Mouse (Mus musculus): Measurements from ENCODE around the gene Rfc4. TPM values are rescaled to one million over a fixed set of nuclear protein-coding genes. Genes with fewer than 3 reads are reported as not detected.

The Rfc4 gene
- polyA plus RNA-seq, 1 experiment from 2014 or later = 112 TPM

GRCm38 (mm10) chr16:23127311-23127672 is 245 bp downstream of the Rfc4 start:
- no peak; the same call in 1 of the 2 replicates for ATAC-seq (ENCODE audit: low FRiP score, low read depth)
- no peaks in the 10 kb centered on the region for H3K9me3 ChIP-seq
- 2% methylated on average over 4 of the region's 4 CpGs for WGBS
- H3K4me1 ChIP-seq = peaks cover 19% of the 10 kb centered on the region
- peaks cover 16% of the 10 kb centered on the region for H3K36me3 ChIP-seq
- H3K4me2 ChIP-seq (replicated peaks) = peak overlapping the region; percentile 79
- H3K27me3 ChIP-seq (replicated peaks) = no peaks in the 10 kb centered on the region
- peak overlapping the region; percentile 74 for H3K4me3 ChIP-seq
- peak overlapping the region; percentile 92; the same call in 1 of the 2 replicates for H3K27ac ChIP-seq
- H3K9ac ChIP-seq = peak overlapping the region; percentile 87

DNA sequence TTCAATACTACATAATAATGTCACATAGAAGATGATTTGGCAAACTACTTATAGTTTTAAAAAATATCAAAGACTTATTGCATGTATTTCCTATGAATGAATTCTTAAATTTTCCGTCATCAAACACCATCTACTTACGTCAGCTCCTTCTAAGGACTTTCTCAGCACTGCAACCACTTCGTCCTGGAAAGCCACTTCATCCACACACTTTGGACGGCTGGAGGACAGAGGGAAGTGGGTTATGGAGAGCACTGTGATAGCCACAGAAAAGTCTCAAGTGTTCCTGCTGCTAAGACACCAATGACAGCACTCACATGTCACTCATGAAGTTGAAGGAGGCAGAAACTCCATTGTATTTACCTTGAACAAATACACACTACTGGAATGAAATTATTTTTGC is 3.1 kb downstream of the Rfc4 start:
- Histone ChIP-seq H3K9ac (no peak overlapping the region), H3K4me1 (peaks cover 19% of the 10 kb centered on the region), H3K36me3 (peaks cover 40% of the 10 kb centered on the region), H3K9me3 (no peaks in the 10 kb centered on the region), H3K4me3 (no peak overlapping the region), H3K27me3 (replicated peaks) (no peaks in the 10 kb centered on the region), H3K27ac (no peak overlapping the region), H3K4me2 (replicated peaks) (no peak overlapping the region)
- ATAC-seq (ENCODE audit: low FRiP score, low read depth) = no peak
- 90% methylated on average over 4 of the region's 4 CpGs for WGBS

GRCm38 (mm10) chr16:23123104-23123503 is 4.4 kb downstream of the Rfc4 start:
- Histone ChIP-seq H3K9ac (no peak overlapping the region), H3K27me3 (replicated peaks) (no peaks in the 10 kb centered on the region), H3K4me1 (peaks cover 11% of the 10 kb centered on the region; the same call in 1 of the 2 replicates), H3K27ac (no peak overlapping the region), H3K36me3 (peaks cover 45% of the 10 kb centered on the region), H3K4me3 (no peak overlapping the region), H3K4me2 (replicated peaks) (no peak overlapping the region), H3K9me3 (no peaks in the 10 kb centered on the region)
- 94% methylated on average over 4 of the region's 4 CpGs for WGBS
- no peak for ATAC-seq (ENCODE audit: low FRiP score, low read depth)

- Histone ChIP-seq H3K27ac (no peak overlapping the region), H3K4me1 (peaks cover 10% of the 10 kb centered on the region; the same call in 1 of the 2 replicates), H3K27me3 (replicated peaks) (no peaks in the 10 kb centered on the region), H3K9ac (no peak overlapping the region), H3K4me2 (replicated peaks) (no peak overlapping the region), H3K36me3 (peaks cover 45% of the 10 kb centered on the region), H3K4me3 (no peak overlapping the region), H3K9me3 (no peaks in the 10 kb centered on the region)
- ATAC-seq (ENCODE audit: low FRiP score, low read depth) = no peak
- 93% methylated on average over 3 of the region's 3 CpGs for WGBS
Measured at GRCm38 (mm10) chr16:23122446-23122845, 5.1 kb downstream of the Rfc4 start.

DNA sequence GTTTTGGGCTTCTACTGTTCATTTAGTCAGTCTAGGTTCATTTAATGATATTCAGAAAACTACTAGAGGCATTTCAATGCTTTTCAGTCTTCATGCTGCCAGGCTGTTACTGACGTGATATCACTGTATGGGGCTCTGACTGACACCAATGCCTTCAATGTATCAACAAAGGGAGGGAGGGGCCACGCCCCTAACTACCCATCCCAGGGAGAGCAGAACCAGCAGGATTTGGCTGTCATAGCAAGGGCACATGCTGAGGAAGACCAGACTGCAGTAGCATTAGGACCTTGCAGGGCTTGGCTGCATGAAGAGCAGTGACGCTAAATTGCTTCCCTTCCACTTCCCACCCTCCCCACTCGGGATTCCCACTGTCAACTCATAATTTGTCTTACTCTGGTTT is 10.4 kb downstream of the Rfc4 start:
- Histone ChIP-seq H3K4me3 (no peak overlapping the region), H3K27ac (no peak overlapping the region), H3K27me3 (replicated peaks) (no peaks in the 10 kb centered on the region), H3K9me3 (no peaks in the 10 kb centered on the region), H3K4me1 (no peaks in the 10 kb centered on the region), H3K36me3 (peaks cover 56% of the 10 kb centered on the region), H3K4me2 (replicated peaks) (no peak overlapping the region), H3K9ac (no peak overlapping the region)
- WGBS = 70% methylated on average over 4 of the region's 4 CpGs
- no peak for ATAC-seq (ENCODE audit: low FRiP score, low read depth)

DNA sequence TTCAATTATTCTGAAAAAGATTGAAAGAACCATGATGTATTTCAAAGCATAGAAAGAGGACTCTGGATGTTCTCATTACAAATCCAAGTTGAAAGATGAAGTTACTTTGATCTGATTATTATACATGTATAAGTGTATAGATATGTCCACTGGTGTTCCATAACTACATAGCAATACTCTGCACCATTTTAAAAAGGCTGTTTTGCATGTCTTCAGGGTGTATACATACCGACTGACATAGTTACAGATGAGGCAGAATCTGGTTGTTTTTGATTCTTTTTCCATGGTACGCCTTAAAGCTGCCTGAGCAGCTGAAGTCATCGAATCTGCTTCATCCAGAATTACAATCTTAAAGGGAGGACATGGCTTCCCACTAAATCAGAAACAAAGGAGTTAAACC is 12.1 kb downstream of the Rfc4 start:
- no peak overlapping the region for H3K4me3 ChIP-seq
- no peak overlapping the region for H3K9ac ChIP-seq
- H3K4me1 ChIP-seq = peaks cover 4% of the 10 kb centered on the region; the same call in 1 of the 2 replicates
- no peaks in the 10 kb centered on the region for H3K27me3 ChIP-seq (replicated peaks)
- no peak overlapping the region for H3K27ac ChIP-seq
- no peak for ATAC-seq (ENCODE audit: low FRiP score, low read depth)
- whole genome bisulfite sequencing = 88% methylated on average over 3 of the region's 3 CpGs
- no peak overlapping the region for H3K4me2 ChIP-seq (replicated peaks)
- H3K9me3 ChIP-seq = no peaks in the 10 kb centered on the region
- peaks cover 52% of the 10 kb centered on the region for H3K36me3 ChIP-seq

- no peak overlapping the region for H3K9ac ChIP-seq
- H3K9me3 ChIP-seq = no peaks in the 10 kb centered on the region
- H3K27ac ChIP-seq = no peak overlapping the region
- no peak overlapping the region for H3K4me2 ChIP-seq (replicated peaks)
- H3K27me3 ChIP-seq (replicated peaks) = no peaks in the 10 kb centered on the region
- H3K4me1 ChIP-seq = peaks cover 7% of the 10 kb centered on the region
- H3K4me3 ChIP-seq = no peak overlapping the region
- no peak for ATAC-seq (ENCODE audit: low FRiP score, low read depth)
- H3K36me3 ChIP-seq = peaks cover 53% of the 10 kb centered on the region
- WGBS = 63% methylated on average over 5 of the region's 5 CpGs
Measured at GRCm38 (mm10) chr16:23114339-23115171, 13.0 kb downstream of the Rfc4 start.

GRCm38 (mm10) chr16:23113903-23114302 is 13.6 kb downstream of the Rfc4 start:
- H3K36me3 ChIP-seq = peaks cover 55% of the 10 kb centered on the region
- ATAC-seq (ENCODE audit: low FRiP score, low read depth) = no peak
- no peaks in the 10 kb centered on the region for H3K27me3 ChIP-seq (replicated peaks)

GRCm38 (mm10) chr16:23112861-23113435 is 14.6 kb downstream of the Rfc4 start:
- peaks cover 56% of the 10 kb centered on the region for H3K36me3 ChIP-seq
- peaks cover 17% of the 10 kb centered on the region for H3K4me1 ChIP-seq
- H3K4me3 ChIP-seq = no peak overlapping the region
- WGBS = 57% methylated on average over 9 of the region's 9 CpGs
- H3K27me3 ChIP-seq (replicated peaks) = no peaks in the 10 kb centered on the region
- ATAC-seq (ENCODE audit: low FRiP score, low read depth) = no peak
- no peak overlapping the region for H3K9ac ChIP-seq
- H3K9me3 ChIP-seq = no peaks in the 10 kb centered on the region
- H3K27ac ChIP-seq = no peak overlapping the region
- no peak overlapping the region for H3K4me2 ChIP-seq (replicated peaks)

More at GRCm38 (mm10) chr16:23113903-23114302, 13.6 kb downstream of the Rfc4 start:
- no peak overlapping the region for H3K9ac ChIP-seq
- no peaks in the 10 kb centered on the region for H3K9me3 ChIP-seq
- no peak overlapping the region for H3K4me2 ChIP-seq (replicated peaks)
- H3K4me3 ChIP-seq = no peak overlapping the region
- no peak overlapping the region for H3K27ac ChIP-seq
- peaks cover 14% of the 10 kb centered on the region for H3K4me1 ChIP-seq

DNA sequence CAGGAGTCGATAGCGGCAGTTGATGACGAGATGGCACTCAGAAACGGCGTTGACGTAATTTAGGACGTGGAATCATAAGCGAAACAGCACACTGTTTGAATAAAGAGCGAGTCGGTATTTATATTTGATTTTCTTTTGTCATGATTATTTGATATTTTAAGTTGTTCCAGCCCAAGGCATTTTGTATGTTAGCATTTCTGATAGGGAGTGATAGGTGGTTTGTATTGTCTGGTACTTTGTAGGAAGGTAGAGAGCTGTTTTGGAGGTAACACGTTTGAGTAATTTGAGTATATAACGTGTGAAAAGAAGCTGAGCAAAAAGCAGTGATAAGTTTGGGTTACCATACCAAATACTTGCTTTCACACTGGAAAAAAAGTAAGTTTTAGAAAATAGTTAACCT is 15.2 kb downstream of the Rfc4 start:
- no peak overlapping the region for H3K4me3 ChIP-seq
- H3K27me3 ChIP-seq (replicated peaks) = no peaks in the 10 kb centered on the region
- no peak overlapping the region for H3K4me2 ChIP-seq (replicated peaks)
- H3K4me1 ChIP-seq = peaks cover 17% of the 10 kb centered on the region
- H3K9ac ChIP-seq = no peak overlapping the region
- no peaks in the 10 kb centered on the region for H3K9me3 ChIP-seq
- no peak for ATAC-seq (ENCODE audit: low FRiP score, low read depth)
- H3K27ac ChIP-seq = no peak overlapping the region
- peaks cover 56% of the 10 kb centered on the region for H3K36me3 ChIP-seq
- WGBS = 83% methylated on average over 12 of the region's 12 CpGs

DNA sequence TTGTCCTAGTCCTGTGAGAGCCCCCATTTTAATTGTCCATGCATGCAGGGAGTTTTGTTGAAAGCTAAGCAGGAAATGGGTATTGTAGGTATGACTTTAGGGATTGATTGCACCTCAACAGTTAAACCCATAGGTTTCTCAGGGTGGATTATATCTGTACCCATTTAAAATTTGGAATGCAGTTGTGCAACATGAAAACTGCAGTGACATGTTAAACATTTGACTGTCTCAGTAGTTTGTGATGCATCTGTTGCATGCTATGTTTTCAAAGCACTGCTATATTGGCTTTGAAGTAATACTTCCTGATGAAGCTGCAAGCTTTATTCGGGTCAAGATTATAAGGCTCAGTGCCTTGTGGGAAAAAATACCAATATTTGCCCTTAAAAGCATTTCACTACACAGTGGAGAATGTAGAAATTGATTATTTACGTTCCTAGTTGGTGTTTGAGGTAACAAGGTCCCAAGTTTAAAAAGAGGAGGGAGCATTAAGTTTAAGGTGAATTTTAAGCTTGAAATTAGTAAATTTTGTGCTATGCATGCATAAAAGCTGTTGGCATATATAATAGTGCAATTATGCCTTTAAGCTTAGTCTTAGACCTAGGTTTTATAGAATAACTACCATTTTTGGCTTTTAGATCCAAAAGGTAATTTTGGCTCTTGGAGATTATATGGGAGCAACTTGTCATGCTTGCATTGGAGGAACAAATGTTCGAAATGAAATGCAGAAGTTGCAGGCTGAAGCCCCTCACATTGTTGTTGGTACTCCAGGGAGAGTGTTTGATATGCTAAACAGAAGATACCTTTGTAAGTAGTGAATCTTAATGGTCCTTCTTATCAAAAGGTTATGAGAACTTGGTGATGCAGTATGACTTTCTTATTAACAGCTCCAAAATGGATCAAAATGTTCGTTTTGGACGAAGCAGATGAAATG is 17.9 kb downstream of the Rfc4 start:
- peak overlapping the region; percentile 96 for H3K9ac ChIP-seq
- H3K4me1 ChIP-seq = peaks cover 17% of the 10 kb centered on the region
- no peaks in the 10 kb centered on the region for H3K27me3 ChIP-seq (replicated peaks)
- no peak for ATAC-seq (ENCODE audit: low FRiP score, low read depth)
- 62% methylated on average over 5 of the region's 5 CpGs for WGBS
- no peaks in the 10 kb centered on the region for H3K9me3 ChIP-seq
- H3K27ac ChIP-seq = no peak overlapping the region
- peak overlapping the region; percentile 77 for H3K4me3 ChIP-seq
- H3K36me3 ChIP-seq = peaks cover 47% of the 10 kb centered on the region
- H3K4me2 ChIP-seq (replicated peaks) = peak overlapping the region; percentile 92

DNA sequence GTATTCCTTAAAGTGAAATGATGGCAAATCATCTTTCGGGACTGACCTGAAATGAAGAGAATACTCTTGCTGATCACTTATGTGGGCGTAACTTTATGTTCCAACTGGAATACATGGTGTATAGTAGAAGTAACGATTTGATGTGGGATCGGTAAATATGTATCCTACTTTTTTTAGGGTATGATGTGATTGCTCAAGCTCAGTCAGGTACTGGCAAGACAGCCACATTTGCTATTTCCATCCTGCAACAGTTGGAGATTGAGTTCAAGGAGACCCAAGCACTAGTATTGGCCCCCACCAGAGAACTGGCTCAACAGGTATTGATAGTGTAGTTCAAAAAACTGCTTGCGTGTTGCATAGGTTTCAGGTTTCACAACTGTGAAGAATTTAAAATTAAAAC is 18.6 kb downstream of the Rfc4 start:
- Histone ChIP-seq H3K9me3 (no peaks in the 10 kb centered on the region), H3K4me3 (peak overlapping the region; percentile 77), H3K27me3 (replicated peaks) (no peaks in the 10 kb centered on the region), H3K4me1 (peaks cover 17% of the 10 kb centered on the region), H3K27ac (0 out of 2 replicates have a peak overlapping the region, but pooled peaks have one; percentile 26), H3K9ac (peak overlapping the region; percentile 96), H3K4me2 (replicated peaks) (peak overlapping the region; percentile 92), H3K36me3 (peaks cover 41% of the 10 kb centered on the region)
- no peak for ATAC-seq (ENCODE audit: low FRiP score, low read depth)
- WGBS = 5% methylated on average over 5 of the region's 5 CpGs

Measured in neural tube, embryonic 12.5 days (tissue).